Mouse (Mus musculus): ENCODE measurements around the gene Psmd13.
"Not testable (repeated sequence)": the region's sequence is repeated elsewhere in the genome, so short reads cannot be mapped to it uniquely, and the experiment has no call there.

Gene Psmd13

GRCm38 (mm10) chr7:140855860-140856784 lies 25.6 kb upstream of the Psmd13 start, which contains the start of gene Gm45785:
TSS of gene Gm45785 (minus strand) at chr7:140856331.
- DNase-seq (ENCODE audit: low read depth in 2 of 2, low spot score in 2 of 2), result peak; percentile 63 to 64

GRCm38 (mm10) chr7:140856785-140857549 lies 24.8 kb upstream of the Psmd13 start, which contains the start of gene Ric8a:
TSS of gene Ric8a (plus strand) at chr7:140856957.
- DNase-seq (ENCODE audit: low read depth in 2 of 2, low spot score in 2 of 2), result peak; percentile 76 to 77

GRCm38 (mm10) chr7:140857550-140858505 lies 23.9 kb upstream of the Psmd13 start, which contains the start of gene Bet1l:
TSS of gene Bet1l (minus strand) at chr7:140857577.
- DNase-seq (ENCODE audit: low read depth in 2 of 2, low spot score in 2 of 2), result no peak

GRCm38 (mm10) chr7:140858746-140859145 lies 23.0 kb upstream of the Psmd13 start:
- no peak for DNase-seq (ENCODE audit: low read depth in 2 of 2, low spot score in 2 of 2)

GRCm38 (mm10) chr7:140859997-140860396 lies 21.8 kb upstream of the Psmd13 start:
- no peak for DNase-seq (ENCODE audit: low read depth in 2 of 2, low spot score in 2 of 2)

- no peak for DNase-seq (ENCODE audit: low read depth in 2 of 2, low spot score in 2 of 2)
These were observed 21.0 kb upstream of the Psmd13 start for GRCm38 (mm10) chr7:140860728-140861127.

GRCm38 (mm10) chr7:140864761-140865160 lies 17.0 kb upstream of the Psmd13 start:
- DNase-seq (ENCODE audit: low read depth in 2 of 2, low spot score in 2 of 2), result no peak

GRCm38 (mm10) chr7:140874224-140874623 lies 7.5 kb upstream of the Psmd13 start:
- DNase-seq (ENCODE audit: low read depth in 2 of 2, low spot score in 2 of 2), result no peak

GRCm38 (mm10) chr7:140877364-140877763 lies 4.4 kb upstream of the Psmd13 start:
- no peak for DNase-seq (ENCODE audit: low read depth in 2 of 2, low spot score in 2 of 2)

GRCm38 (mm10) chr7:140879355-140879754 lies 2.4 kb upstream of the Psmd13 start:
- no peak for DNase-seq (ENCODE audit: low read depth in 2 of 2, low spot score in 2 of 2)

- no peak for DNase-seq (ENCODE audit: low read depth in 2 of 2, low spot score in 2 of 2)
These were observed 1.3 kb upstream of the Psmd13 start for GRCm38 (mm10) chr7:140880419-140880818.

- no peak for DNase-seq (ENCODE audit: low read depth in 2 of 2, low spot score in 2 of 2)
These were observed 778 bp upstream of the Psmd13 start for GRCm38 (mm10) chr7:140880865-140881515.

- DNase-seq (ENCODE audit: low read depth in 2 of 2, low spot score in 2 of 2), result no peak
These were observed 668 bp downstream of the Psmd13 start for GRCm38 (mm10) chr7:140882469-140882803.

GRCm38 (mm10) chr7:140890636-140891035 lies 8.9 kb downstream of the Psmd13 start:
- not testable (repeated sequence) for DNase-seq (ENCODE audit: low read depth in 2 of 2, low spot score in 2 of 2)

GRCm38 (mm10) chr7:140894031-140894430 lies 12.3 kb downstream of the Psmd13 start:
- DNase-seq (ENCODE audit: low read depth in 2 of 2, low spot score in 2 of 2), result no peak

- no peak for DNase-seq (ENCODE audit: low read depth in 2 of 2, low spot score in 2 of 2)
These were observed 12.8 kb downstream of the Psmd13 start for GRCm38 (mm10) chr7:140894611-140895010.

GRCm38 (mm10) chr7:140897863-140898262 lies 16.1 kb downstream of the Psmd13 start:
- DNase-seq (ENCODE audit: low read depth in 2 of 2, low spot score in 2 of 2), result no peak

GRCm38 (mm10) chr7:140899121-140899520 lies 17.4 kb downstream of the Psmd13 start:
- DNase-seq (ENCODE audit: low read depth in 2 of 2, low spot score in 2 of 2), result no peak

GRCm38 (mm10) chr7:140900220-140900619 lies 18.5 kb downstream of the Psmd13 start, which contains the start of gene Cox8b:
TSS of gene Cox8b (minus strand) at chr7:140900446.
- no peak for DNase-seq (ENCODE audit: low read depth in 2 of 2, low spot score in 2 of 2)

All from CD8-positive naive resting alpha-beta T cell, adult 2 months (primary cell).